Mouse (Mus musculus) adipose tissue, adult 10 weeks (tissue): ENCODE results near the gene Tspan33. TPM values are rescaled to one million over a fixed set of nuclear protein-coding genes. Genes with fewer than 3 reads are reported as not detected.

Source experiments
- polyA plus RNA-seq: library from polyadenylated mRNA; stranded (reverse); fragments of 350-450 nt; fragmentation: Illumina TruSeq; extraction: RNeasy Lipid Tissue Mini Kit (QIAGEN cat#74804); gene quantifications from one replicate; pipeline ENCODE4 v1.2.3, GENCODE M21; 2014; ENCODE audit warnings: low read depth, low replicate concordance

Tspan33 gene
- 6.6 TPM for polyA plus RNA-seq

GRCm38 (mm10) chr6:29693953-29694352 is at the start of gene Tspan33:
Gene Tspan33 (plus strand): TSS chr6:29694222.

GRCm38 (mm10) chr6:29735336-29735688 is 41.3 kb downstream of the Tspan33 start, which contains the start of gene Smo:
Gene Smo (plus strand): TSS chr6:29735503.

Other genes with a start within 250 kb of the Tspan33 start
- 195 TPM for gene Atp6v1f, start 226.5 kb upstream of the Tspan33 start, polyA plus RNA-seq
- 0.72 TPM for gene Atp6v1fnb, start 222.8 kb upstream of the Tspan33 start, polyA plus RNA-seq
- 4.2 TPM for gene Kcp, start 186.3 kb upstream of the Tspan33 start, polyA plus RNA-seq
- gene Irf5, start 167.6 kb upstream of the Tspan33 start, polyA plus RNA-seq = 11.7 TPM
- 45.9 TPM for gene Tnpo3, start 84.3 kb upstream of the Tspan33 start, polyA plus RNA-seq
- gene Smo, start 41.3 kb downstream of the Tspan33 start, polyA plus RNA-seq = 29.3 TPM
- 57.4 TPM for gene Ahcyl2, start 73.8 kb downstream of the Tspan33 start, polyA plus RNA-seq
- 4.3 TPM for gene Strip2, start 222.8 kb downstream of the Tspan33 start, polyA plus RNA-seq